Mouse (Mus musculus) G1E (cell line): ENCODE data around the gene Chp1. TPM values are rescaled to one million over a fixed set of nuclear protein-coding genes. Genes with fewer than 3 reads are reported as not detected.

Experiments
- ATAC-seq: 2 replicates; pipeline ENCODE4 v1.8.0; 2016; ENCODE audit warnings: mild to moderate bottlenecking; ENCODE audit not compliant: insufficient number of reproducible peaks, poor library complexity, low FRiP score, severe bottlenecking; ENCODE audit errors: extremely low read depth
- DNase-seq: peaks from one replicate; pipeline ENCODE4 v3.0.0; 2012; ENCODE audit warnings: low spot score
- H3K27me3 ChIP-seq: 2 replicates; pipeline ENCODE4 v1.6.1; 2012; ENCODE audit warnings: mild to moderate bottlenecking, low read length, inconsistent platforms; ENCODE audit not compliant: insufficient read depth
- H3K36me3 ChIP-seq: replicated peaks from 2 replicates; pipeline ENCODE3; 2012; ENCODE audit warnings: mild to moderate bottlenecking, inconsistent platforms
- H3K4me1 ChIP-seq: 2 replicates; pipeline ENCODE4 v1.6.1; 2012; ENCODE audit warnings: low read depth, low read length, inconsistent platforms, mixed read lengths; ENCODE audit not compliant: insufficient read depth
- H3K4me3 ChIP-seq: 2 replicates; pipeline ENCODE4 v1.5.1; 2012; ENCODE audit warnings: low read depth, mild to moderate bottlenecking, inconsistent platforms, low read length, moderate library complexity, mixed read lengths
- H3K9me3 ChIP-seq: replicated peaks from 2 replicates; pipeline ENCODE4 v1.6.1; 2012; ENCODE audit warnings: inconsistent platforms
- CTCF ChIP-seq: IDR thresholded peaks from 2 replicates; pipeline ENCODE4 v1.5.1; 2012; ENCODE audit warnings: low read depth, low read length, inconsistent platforms, mixed read lengths
- GATA1 ChIP-seq: IDR thresholded peaks from 2 replicates; pipeline ENCODE4 v1.6.1; 2012; ENCODE audit warnings: borderline replicate concordance, low read length, inconsistent platforms, mixed read lengths
- GATA2 ChIP-seq: IDR thresholded peaks from 2 replicates; pipeline ENCODE4 v1.6.1; 2012; ENCODE audit warnings: low read depth, low read length, inconsistent platforms, borderline replicate concordance
- POLR2AphosphoS5 ChIP-seq: IDR thresholded peaks from 2 replicates; pipeline ENCODE4 v1.6.1; 2012; ENCODE audit warnings: low read depth, low read length, inconsistent platforms; ENCODE audit not compliant: insufficient replicate concordance
- TAL1 ChIP-seq: conservative IDR thresholded peaks from 2 replicates; pipeline ENCODE4 v1.6.1; 2012; ENCODE audit warnings: low read depth, low read length, inconsistent platforms, mixed read lengths
- polyA plus RNA-seq: library from polyadenylated mRNA; stranded (reverse); fragments of >175 nt; gene quantifications from 2 replicates; pipeline ENCODE4 v1.2.3, GENCODE M21; 2012
- total RNA-seq, 2 experiments: library from RNA; stranded (forward) in 1 of 2; stranded (reverse) in 1 of 2; fragments of 200-1000 nt in 1 of 2; fragments of >200 nt in 1 of 2; fragmentation: Nextera tagmentation in 1 of 2; gene quantifications; 2 replicates each; pipeline ENCODE4 v1.2.3; 2014 to 2017

The Chp1 gene
- total and polyA plus RNA-seq, 3 experiments, result 17.3 to 108 (median 77.2) TPM

DNA sequence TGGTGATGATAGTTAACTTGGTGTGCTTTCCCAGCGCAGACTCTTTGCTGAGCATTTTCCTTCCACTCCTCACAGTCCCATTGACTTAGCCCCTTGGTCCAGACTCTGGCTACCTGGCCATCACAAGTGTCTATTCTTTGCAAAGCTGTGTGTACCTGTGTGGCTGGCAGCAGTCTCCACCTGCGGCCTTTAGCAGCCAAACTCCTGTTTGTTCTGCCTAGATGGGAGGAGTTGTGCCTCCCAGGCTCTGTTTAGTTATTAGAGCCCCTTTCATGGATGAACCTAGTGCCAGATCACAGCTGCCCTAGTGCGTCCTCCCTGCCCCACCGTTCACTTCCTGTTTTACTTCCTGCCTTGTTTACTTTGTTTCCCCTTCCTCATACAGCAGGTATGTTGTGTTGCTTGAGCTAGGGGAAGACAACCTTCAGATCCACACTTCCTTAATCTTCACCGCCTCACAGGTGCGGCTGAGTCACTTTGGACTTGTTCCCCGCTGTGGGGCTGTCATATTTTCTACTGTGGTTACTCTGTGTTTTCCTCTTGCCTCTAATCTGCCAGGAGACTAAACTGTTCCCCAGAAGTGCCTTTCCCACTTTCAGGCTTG lies 11.3 kb downstream of the Chp1 start:
- Histone ChIP-seq H3K36me3 (peaks cover 42% of the 10 kb centered on the region), H3K4me1 (peaks cover 13% of the 10 kb centered on the region), H3K9me3 (no peaks in the 10 kb centered on the region), H3K27me3 (no peaks in the 10 kb centered on the region), H3K4me3 (no peak overlapping the region)
- TF ChIP-seq GATA1 (no peak), TAL1 (no peak), CTCF (no peak), POLR2AphosphoS5 (no peak), GATA2 (no peak)
- DNase-seq (peak; percentile 10), ATAC-seq (no peak; the same call in 1 of the 2 replicates)

DNA sequence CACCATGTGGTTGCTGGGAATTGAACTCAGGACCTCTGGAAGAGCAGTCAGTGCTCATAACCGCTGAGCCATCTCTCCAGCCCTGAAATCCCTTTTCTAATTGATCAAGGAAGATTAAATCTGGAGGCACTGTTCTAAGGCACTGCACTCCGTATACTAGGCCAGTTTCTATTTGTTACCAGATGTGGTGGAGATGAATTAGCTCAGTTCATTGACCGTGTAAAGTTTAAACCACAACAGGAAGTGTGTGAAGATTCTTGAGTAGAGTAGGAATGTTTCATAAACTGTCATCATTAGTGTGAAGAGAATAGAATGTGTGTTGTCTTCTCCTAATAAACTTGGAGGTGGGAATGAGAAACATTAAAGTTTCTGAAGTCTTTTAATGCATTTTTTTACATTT lies 14.3 kb downstream of the Chp1 start:
- peaks cover 50% of the 10 kb centered on the region for H3K36me3 ChIP-seq
- no peak for DNase-seq

GRCm38 (mm10) chr2:119565284-119565683 lies 17.8 kb downstream of the Chp1 start:
- no peak for DNase-seq
- Histone ChIP-seq H3K4me1 (0 out of 2 replicates have a peak, but pooled peaks cover 2% of the 10 kb centered on the region), H3K9me3 (no peaks in the 10 kb centered on the region), H3K36me3 (peaks cover 62% of the 10 kb centered on the region), H3K27me3 (no peaks in the 10 kb centered on the region), H3K4me3 (no peak overlapping the region)
- TF ChIP-seq GATA1, result no peak
- TF ChIP-seq TAL1, result no peak
- no peak for TF ChIP-seq POLR2AphosphoS5
- TF ChIP-seq CTCF, result no peak
- TF ChIP-seq GATA2, result no peak
- ATAC-seq, result no peak

More for the DNA sequence above, 14.3 kb downstream of the Chp1 start:
- no peak for TF ChIP-seq POLR2AphosphoS5
- TF ChIP-seq CTCF, result no peak
- TF ChIP-seq GATA1, result no peak
- no peak for TF ChIP-seq GATA2
- no peak for TF ChIP-seq TAL1
- Histone ChIP-seq H3K4me3 (no peak overlapping the region), H3K4me1 (peaks cover 12% of the 10 kb centered on the region), H3K9me3 (no peaks in the 10 kb centered on the region), H3K27me3 (no peaks in the 10 kb centered on the region)
- peak; percentile 40; the same call in 1 of the 2 replicates for ATAC-seq

- DNase-seq (no peak), ATAC-seq (no peak)
- no peak overlapping the region for H3K4me3 ChIP-seq
- TF ChIP-seq GATA2, result no peak
- no peak for TF ChIP-seq POLR2AphosphoS5
- TF ChIP-seq GATA1, result no peak
- no peak for TF ChIP-seq CTCF
- TF ChIP-seq TAL1, result no peak
- H3K27me3 ChIP-seq, result no peaks in the 10 kb centered on the region
- 0 out of 2 replicates have a peak, but pooled peaks cover 2% of the 10 kb centered on the region for H3K4me1 ChIP-seq
- H3K36me3 ChIP-seq, result peaks cover 65% of the 10 kb centered on the region
- H3K9me3 ChIP-seq, result no peaks in the 10 kb centered on the region
Measured at GRCm38 (mm10) chr2:119566182-119566855, 18.8 kb downstream of the Chp1 start.

- Histone ChIP-seq H3K27me3 (no peaks in the 10 kb centered on the region), H3K4me3 (no peak overlapping the region), H3K36me3 (peaks cover 66% of the 10 kb centered on the region), H3K4me1 (no peaks in the 10 kb centered on the region), H3K9me3 (no peaks in the 10 kb centered on the region)
- DNase-seq (no peak), ATAC-seq (no peak)
- TF ChIP-seq GATA1 (no peak), GATA2 (no peak), POLR2AphosphoS5 (no peak), CTCF (no peak), TAL1 (no peak)
Measured at GRCm38 (mm10) chr2:119572471-119572870, 25.0 kb downstream of the Chp1 start.

DNA sequence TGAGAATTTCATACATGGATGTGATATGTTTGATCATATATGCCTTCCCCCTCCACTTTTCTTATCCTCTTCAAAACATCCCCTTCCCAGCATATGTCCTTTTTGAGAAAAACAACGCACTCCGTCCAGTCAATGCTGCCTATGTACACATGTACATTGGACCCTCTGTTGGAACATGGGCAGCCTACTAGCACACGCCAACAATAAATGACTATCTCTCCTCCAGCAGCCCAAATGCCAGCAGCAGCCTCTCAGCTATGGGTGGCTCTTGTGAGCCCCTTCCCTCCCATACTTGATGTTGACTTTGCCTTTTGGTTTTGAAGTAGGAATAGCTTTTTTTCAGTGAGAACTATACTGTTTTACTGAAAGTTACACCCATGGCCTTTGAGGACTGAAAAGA lies 34.1 kb downstream of the Chp1 start:
- no peak overlapping the region for H3K4me3 ChIP-seq
- peaks cover 61% of the 10 kb centered on the region for H3K36me3 ChIP-seq
- DNase-seq, result no peak
- no peak for ATAC-seq
- TF ChIP-seq TAL1 (no peak), GATA2 (no peak), CTCF (no peak), GATA1 (no peak)
- peaks cover 4% of the 10 kb centered on the region; the same call in 1 of the 2 replicates for H3K4me1 ChIP-seq
- no peaks in the 10 kb centered on the region for H3K9me3 ChIP-seq
- H3K27me3 ChIP-seq, result no peaks in the 10 kb centered on the region
